Mouse (Mus musculus) megakaryocyte, embryonic 14.5 days (primary cell): ENCODE results near the gene Mia3. TPM values are rescaled to one million over a fixed set of nuclear protein-coding genes. Genes with fewer than 3 reads are reported as not detected.
"Not testable (repeated sequence)": the region's sequence is repeated elsewhere in the genome, so short reads cannot be mapped to it uniquely, and the experiment has no call there.

Source experiments
- H3K27me3 ChIP-seq: replicated peaks from 2 replicates; pipeline ENCODE3; 2012; ENCODE audit warnings: inconsistent platforms
- H3K36me3 ChIP-seq: replicated peaks from 2 replicates; pipeline ENCODE3; 2012; ENCODE audit warnings: low read length, inconsistent platforms, mixed read lengths
- H3K4me1 ChIP-seq: 2 replicates; pipeline ENCODE4 v1.6.1; 2012; ENCODE audit warnings: inconsistent platforms
- H3K4me3 ChIP-seq: replicated peaks from 2 replicates; pipeline ENCODE3; 2012; ENCODE audit warnings: moderate library complexity, mild to moderate bottlenecking, inconsistent platforms
- H3K9me3 ChIP-seq: 2 replicates; pipeline ENCODE4 v1.6.1; 2012; ENCODE audit warnings: inconsistent platforms
- FLI1 ChIP-seq: IDR thresholded peaks from 2 replicates; pipeline ENCODE4 v1.6.1; 2012; ENCODE audit warnings: low read length, inconsistent platforms, mixed read lengths
- GATA1 ChIP-seq: IDR thresholded peaks from 3 replicates; pipeline ENCODE4 v1.6.1; 2012; ENCODE audit warnings: mixed read lengths, low read length, inconsistent platforms, borderline replicate concordance
- polyA plus RNA-seq: library from polyadenylated mRNA; stranded (reverse); fragments of >175 nt; gene quantifications from 2 replicates; pipeline ENCODE4 v1.2.3, GENCODE M21; 2012; ENCODE audit warnings: low replicate concordance; ENCODE audit not compliant: insufficient read depth

Gene Mia3
- polyA plus RNA-seq: 26.0 and 26.1 TPM in 2 replicates

DNA sequence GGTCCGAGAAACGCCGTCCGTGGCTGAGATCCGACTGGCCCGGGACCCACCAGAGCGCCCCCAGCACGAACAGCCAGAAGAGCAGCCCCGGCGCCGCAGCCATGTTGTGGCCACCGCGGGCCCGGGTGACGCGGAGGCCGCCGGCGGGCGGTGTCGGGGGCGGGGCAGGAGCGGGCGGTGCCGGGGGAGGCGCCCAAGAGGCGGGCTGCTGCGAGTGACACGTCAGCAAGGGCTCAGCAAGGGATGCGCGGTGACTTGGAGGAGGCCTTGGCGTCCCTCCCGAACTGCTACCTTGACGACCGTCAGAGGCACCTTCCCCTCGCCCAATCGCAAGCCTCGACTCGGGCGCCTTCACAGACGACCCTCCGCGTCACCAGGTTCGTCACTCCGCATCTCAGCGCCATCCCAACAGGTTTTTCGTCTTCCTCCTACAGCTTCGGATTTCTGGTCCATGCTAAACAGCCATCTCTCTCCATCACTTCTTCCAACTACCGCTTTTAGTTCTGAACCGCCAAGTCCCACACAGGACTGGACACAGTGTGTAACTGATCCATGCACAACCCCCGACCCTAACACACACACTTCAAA is at the start of gene Mia3:
Gene Mia3, minus strand, starts transcription at position 127 of the 588 bp plus-strand sequence.
- peaks cover 10% of the 10 kb centered on the region for H3K36me3 ChIP-seq
- TF ChIP-seq GATA1 (no peak), FLI1 (no peak)
- peaks cover 26% of the 10 kb centered on the region for H3K4me1 ChIP-seq
- H3K4me3 ChIP-seq: peak within 1 kb of the TSS; percentile 97
- peaks cover 6% of the 10 kb centered on the region for H3K27me3 ChIP-seq
- peaks cover 5% of the 10 kb centered on the region for H3K9me3 ChIP-seq

DNA sequence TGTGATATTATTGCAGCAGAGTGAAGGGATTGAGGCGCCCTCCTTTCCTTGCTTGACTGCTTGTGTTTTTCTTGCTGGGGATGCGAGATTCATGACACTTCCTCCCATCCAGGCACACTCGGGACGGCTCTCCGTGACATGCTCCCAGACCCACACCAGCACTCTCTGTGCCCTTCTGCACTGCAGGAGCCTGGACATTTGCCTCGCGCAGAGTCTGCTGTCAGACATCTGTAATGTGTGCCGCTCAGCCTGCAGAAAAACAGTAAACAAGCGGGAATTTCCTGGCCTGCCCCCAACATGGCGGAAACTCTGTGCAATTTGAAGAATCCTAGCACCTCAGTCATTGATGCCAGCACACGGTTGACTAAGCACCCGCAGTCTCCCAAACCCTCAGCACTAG is 48.5 kb upstream of the Mia3 start, which contains the start of gene Hhipl2:
Gene Hhipl2, plus strand, starts transcription at position 343 of the 400 bp plus-strand sequence.
- no peaks in the 10 kb centered on the region; the same call in 1 of the 2 replicates for H3K4me1 ChIP-seq
- peaks cover 28% of the 10 kb centered on the region for H3K9me3 ChIP-seq
- H3K4me3 ChIP-seq: no peak within 1 kb of the TSS
- no peaks in the 10 kb centered on the region for H3K36me3 ChIP-seq
- H3K27me3 ChIP-seq: peaks cover 25% of the 10 kb centered on the region
- TF ChIP-seq GATA1 (no peak), FLI1 (no peak)

GRCm38 (mm10) chr1:183414081-183414727 is 44.9 kb upstream of the Mia3 start:
- Histone ChIP-seq H3K4me1 (no peaks in the 10 kb centered on the region; the same call in 1 of the 2 replicates), H3K4me3 (no peak overlapping the region), H3K27me3 (peaks cover 17% of the 10 kb centered on the region), H3K36me3 (peaks cover 29% of the 10 kb centered on the region), H3K9me3 (peaks cover 13% of the 10 kb centered on the region)
- no peak for TF ChIP-seq GATA1
- no peak for TF ChIP-seq FLI1

GRCm38 (mm10) chr1:183403396-183403795 is 34.0 kb upstream of the Mia3 start:
- Histone ChIP-seq H3K9me3 (no peaks in the 10 kb centered on the region), H3K27me3 (no peaks in the 10 kb centered on the region), H3K4me3 (no peak overlapping the region), H3K4me1 (no peaks in the 10 kb centered on the region), H3K36me3 (peaks cover 73% of the 10 kb centered on the region)
- TF ChIP-seq FLI1: no peak

DNA sequence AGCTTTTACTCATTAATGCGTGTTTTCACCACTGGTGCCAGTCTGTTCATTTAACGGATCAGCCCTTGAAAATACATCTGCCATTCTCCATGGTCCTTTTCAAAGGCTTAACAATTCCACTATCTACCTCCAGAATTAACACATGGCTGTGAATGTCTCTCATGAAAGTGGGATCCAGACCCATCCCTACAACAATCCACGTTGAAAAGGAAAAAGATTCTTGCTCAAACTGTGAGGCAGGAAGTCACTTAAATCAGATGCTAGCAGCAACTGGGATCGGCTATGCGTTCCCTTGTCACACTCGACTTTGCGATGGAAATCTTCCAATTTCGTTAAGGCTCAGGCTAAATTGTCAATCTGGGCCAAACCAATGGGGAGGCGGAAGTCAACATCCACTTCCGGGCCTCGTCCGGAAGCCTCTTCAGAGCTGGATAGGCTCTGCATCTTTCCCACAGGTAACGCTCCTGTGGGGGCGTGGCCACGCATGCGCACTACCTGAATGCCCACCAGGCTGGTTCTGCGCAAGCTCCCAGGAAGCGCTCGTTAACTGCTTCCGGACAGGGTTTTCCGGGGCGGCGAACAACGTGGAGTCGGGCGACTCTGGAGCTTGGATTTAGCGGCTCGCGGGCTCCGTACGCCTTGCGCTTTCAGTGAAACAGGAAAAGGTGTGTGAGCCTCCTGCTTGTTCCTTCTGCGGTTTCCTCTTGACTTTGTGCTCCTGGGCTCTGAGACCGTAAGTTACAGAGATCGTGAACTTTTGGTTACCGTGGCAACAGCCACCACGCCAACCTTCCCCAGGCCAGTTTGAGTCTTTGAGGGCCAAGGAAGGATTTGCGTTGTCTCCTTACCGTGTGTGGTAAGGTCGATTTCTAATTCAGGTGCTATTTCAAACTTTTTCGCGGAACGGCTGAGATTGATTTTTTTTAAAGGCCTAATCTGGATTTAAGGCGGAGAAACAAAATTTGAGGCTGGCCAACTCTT is 19.4 kb upstream of the Mia3 start, which contains the start of gene Taf1a:
Gene Taf1a, plus strand, starts transcription at position 556 of the 981 bp plus-strand sequence.
- Histone ChIP-seq H3K4me3 (peak within 1 kb of the TSS; percentile 94), H3K36me3 (peaks cover 10% of the 10 kb centered on the region), H3K27me3 (no peaks in the 10 kb centered on the region), H3K4me1 (peaks cover 44% of the 10 kb centered on the region), H3K9me3 (peaks cover 4% of the 10 kb centered on the region; the same call in 1 of the 2 replicates)
- TF ChIP-seq FLI1 (peak; percentile 70; the same call in 1 of the 2 replicates), GATA1 (no peak)

DNA sequence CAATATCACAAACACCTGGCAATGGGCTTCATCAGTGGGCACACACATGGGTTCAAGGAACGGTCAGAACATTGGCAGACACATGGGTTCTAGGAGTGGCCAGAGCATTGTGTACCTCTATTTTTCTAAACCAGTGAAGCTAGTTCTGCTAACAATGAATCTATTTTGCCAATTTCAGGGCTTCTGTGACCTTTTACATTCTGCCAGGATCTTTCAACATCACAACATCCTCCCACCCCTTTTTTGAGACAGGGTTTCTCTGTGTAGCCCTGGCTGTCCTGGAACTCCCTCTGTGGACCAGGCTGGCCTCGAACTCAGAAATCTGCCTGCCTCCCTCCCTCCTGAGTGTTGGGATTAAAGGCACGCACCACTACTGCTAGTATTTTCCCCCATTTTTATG is 18.1 kb upstream of the Mia3 start:
- peaks cover 41% of the 10 kb centered on the region for H3K4me1 ChIP-seq
- H3K9me3 ChIP-seq: peaks cover 13% of the 10 kb centered on the region; the same call in 1 of the 2 replicates
- not testable (repeated sequence) for H3K4me3 ChIP-seq, H3K36me3 ChIP-seq, H3K27me3 ChIP-seq

GRCm38 (mm10) chr1:183382621-183383020 is 13.3 kb upstream of the Mia3 start:
- H3K9me3 ChIP-seq: peaks cover 20% of the 10 kb centered on the region
- peaks cover 10% of the 10 kb centered on the region for H3K27me3 ChIP-seq
- no peak overlapping the region for H3K4me3 ChIP-seq
- H3K36me3 ChIP-seq: no peaks in the 10 kb centered on the region
- TF ChIP-seq FLI1 (no peak), GATA1 (no peak)
- H3K4me1 ChIP-seq: peaks cover 13% of the 10 kb centered on the region

- Histone ChIP-seq H3K4me1 (peaks cover 11% of the 10 kb centered on the region), H3K27me3 (peaks cover 10% of the 10 kb centered on the region), H3K36me3 (no peaks in the 10 kb centered on the region), H3K4me3 (no peak overlapping the region), H3K9me3 (peaks cover 18% of the 10 kb centered on the region)
- TF ChIP-seq FLI1: no peak
- no peak for TF ChIP-seq GATA1
Measured at GRCm38 (mm10) chr1:183381816-183382215, 12.5 kb upstream of the Mia3 start.

- H3K4me1 ChIP-seq, H3K36me3 ChIP-seq, H3K4me3 ChIP-seq, H3K27me3 ChIP-seq: not testable (repeated sequence)
- peaks cover 24% of the 10 kb centered on the region for H3K9me3 ChIP-seq
Measured at GRCm38 (mm10) chr1:183379376-183379775, 10.0 kb upstream of the Mia3 start.
